Mouse (Mus musculus): Measurements from ENCODE around the gene Dclk1.

- TF ChIP-seq CTCF (conservative IDR thresholded peaks at IDR 0.05; ENCODE audit: insufficient read depth, insufficient read length, low read depth, low read length) (no peak), POLR2A (IDR thresholded peaks at IDR 0.05; ENCODE audit: low read depth, low read length) (no peak)
These were observed 28.2 kb downstream of the Dclk1 start for GRCm38 (mm10) chr3:55270345-55270744.

Data from kidney, adult 2 months (tissue).